Comparison of ENCODE assay signal across 24 mouse cellular contexts in the genomic region with DNA sequence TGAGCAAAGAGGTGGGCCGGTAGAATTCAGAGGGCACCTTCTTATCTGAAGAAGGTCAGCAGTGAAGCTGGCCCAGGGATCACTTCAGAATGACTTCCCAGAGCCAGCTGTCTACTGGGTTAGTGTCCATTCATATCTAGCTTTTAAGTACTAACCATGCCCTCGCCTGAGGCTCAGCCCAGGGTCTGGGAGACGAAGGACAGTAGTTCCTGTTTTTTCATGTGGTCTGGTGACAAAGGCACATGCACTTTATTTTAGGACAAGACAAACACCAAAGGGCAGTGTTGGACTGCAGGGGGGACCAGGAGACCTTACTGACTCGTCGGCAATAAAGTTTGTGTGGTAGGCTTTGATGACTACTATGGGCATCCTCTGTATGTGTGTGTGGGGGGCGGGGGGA.
DNase-seq lines count a peak whose midpoint lies in the region; ATAC-seq and TF ChIP-seq lines count a peak whose summit lies in the region.
"Had no signal": no experiment of that assay in that cellular context is flagged by ENCODE, and none has a peak within 500 bp of the region (broad histone marks: within the 10 kb centered on the region; RNA-seq: fewer than 3 reads in every experiment).

No protein-coding gene starts in this region.

- H3K9ac ChIP-seq in intestine, embryonic 14.5 days (ENCODE audit: low read length): no peak overlapping the region
- no peak overlapping the region for H3K9ac ChIP-seq in intestine, embryonic 16.5 days (ENCODE audit: low read depth, low read length)
- H3K9ac ChIP-seq in embryonic facial prominence, embryonic 13.5 days: no peak overlapping the region
- H3K9ac ChIP-seq in stomach, postnatal 0 days (ENCODE audit: low read length): no peak overlapping the region
- H3K9ac ChIP-seq: embryonic facial prominence, embryonic 12.5 days; forebrain, embryonic 12.5 days; heart, embryonic 13.5 days; hindbrain, embryonic 15.5 days; stomach, embryonic 15.5 days had no signal

- TF ChIP-seq EP300 in stomach, postnatal 0 days (optimal IDR thresholded peaks at IDR 0.05): no peak

- H3K4me1 ChIP-seq in intestine, embryonic 14.5 days (replicated peaks; ENCODE audit: control insufficient read depth, insufficient read depth, low read length): peaks cover 12% of the 10 kb centered on the region; the same call in 1 of the 2 replicates
- H3K4me1 ChIP-seq in intestine, embryonic 16.5 days (ENCODE audit: control insufficient read depth, insufficient read depth, low read length): no peaks in the 10 kb centered on the region
- peaks cover 43% of the 10 kb centered on the region for H3K4me1 ChIP-seq in embryonic facial prominence, embryonic 13.5 days
- H3K4me1 ChIP-seq in limb, embryonic 10.5 days: peaks cover 25% of the 10 kb centered on the region
- no peaks in the 10 kb centered on the region for H3K4me1 ChIP-seq in stomach, postnatal 0 days (replicated peaks; ENCODE audit: control insufficient read depth, insufficient read depth)
- H3K4me1 ChIP-seq: forebrain, embryonic 12.5 days had no signal

- TF ChIP-seq CTCF in stomach, postnatal 0 days (IDR thresholded peaks at IDR 0.05; ENCODE audit: low read depth): no peak

- H3K4me3 ChIP-seq in intestine, embryonic 14.5 days (ENCODE audit: low read depth, low read length): no peak overlapping the region
- H3K4me3 ChIP-seq in intestine, embryonic 16.5 days (ENCODE audit: low read length): no peak overlapping the region
- H3K4me3 ChIP-seq in embryonic facial prominence, embryonic 13.5 days: no peak overlapping the region
- no peak overlapping the region for H3K4me3 ChIP-seq in limb, embryonic 10.5 days
- no peak overlapping the region for H3K4me3 ChIP-seq in stomach, postnatal 0 days (ENCODE audit: low read depth, low read length)
- H3K4me3 ChIP-seq: embryonic facial prominence, embryonic 12.5 days; erythroblast, embryonic 14.5 days; forebrain, embryonic 12.5 days; heart, embryonic 13.5 days; hindbrain, embryonic 15.5 days; stomach, embryonic 15.5 days had no signal

- H3K27me3 ChIP-seq in intestine, embryonic 14.5 days (replicated peaks; ENCODE audit: control insufficient read depth, insufficient read depth, low read length): no peaks in the 10 kb centered on the region
- no peaks in the 10 kb centered on the region for H3K27me3 ChIP-seq in intestine, embryonic 16.5 days (replicated peaks; ENCODE audit: control insufficient read depth, insufficient read depth, low read length)
- H3K27me3 ChIP-seq in embryonic facial prominence, embryonic 13.5 days: no peaks in the 10 kb centered on the region
- H3K27me3 ChIP-seq in limb, embryonic 10.5 days (ENCODE audit: low read depth, poor library complexity, severe bottlenecking): no peaks in the 10 kb centered on the region
- no peaks in the 10 kb centered on the region for H3K27me3 ChIP-seq in stomach, postnatal 0 days (ENCODE audit: control insufficient read depth, insufficient read depth, low read length)
- H3K27me3 ChIP-seq: embryonic facial prominence, embryonic 12.5 days; heart, embryonic 13.5 days; hindbrain, embryonic 15.5 days; stomach, embryonic 15.5 days had no signal

- no peak for ATAC-seq in intestine, embryonic 14.5 days (replicated peaks; ENCODE audit: low FRiP score, low TSS enrichment, low read depth)
- ATAC-seq in intestine, embryonic 16.5 days: no peak
- no peak for ATAC-seq in embryonic facial prominence, embryonic 13.5 days (ENCODE audit: insufficient number of reproducible peaks, insufficient read depth, low FRiP score, low TSS enrichment, low read depth)
- ATAC-seq in stomach, postnatal 0 days (ENCODE audit: low FRiP score, low TSS enrichment): no peak
- ATAC-seq in inflammation-experienced regulatory T-cells, adult 6 months: no peak
- ATAC-seq: intestine, postnatal 0 days had no signal

- H3K4me2 ChIP-seq in intestine, embryonic 14.5 days (ENCODE audit: low read length): no peak overlapping the region
- no peak overlapping the region for H3K4me2 ChIP-seq in intestine, embryonic 16.5 days (ENCODE audit: low read depth, low read length)
- no peak overlapping the region for H3K4me2 ChIP-seq in embryonic facial prominence, embryonic 13.5 days
- no peak overlapping the region for H3K4me2 ChIP-seq in stomach, postnatal 0 days (replicated peaks; ENCODE audit: low read depth)
- H3K4me2 ChIP-seq: embryonic facial prominence, embryonic 12.5 days; forebrain, embryonic 12.5 days; heart, embryonic 13.5 days; hindbrain, embryonic 15.5 days; liver, embryonic 11.5 days; stomach, embryonic 15.5 days had no signal

- peak; percentile 48 for DNase-seq in intestine, embryonic 14.5 days (ENCODE audit: low spot score)
- no peak for DNase-seq in limb, embryonic 10.5 days (ENCODE audit: low spot score)
- DNase-seq in stomach, postnatal 0 days (ENCODE audit: low spot score): peak; percentile 9
- no peak for DNase-seq in kidney, adult 18-20 months
- DNase-seq: adrenal gland, postnatal 25 days; B cell, adult 2 months; cerebellum, postnatal 25 days; gastrocnemius, postnatal 10 days; heart, postnatal 10 days; kidney, postnatal 25 days; midbrain, embryonic 14.5 days; right cerebral cortex, postnatal 25 days; thymus, postnatal 25 days had no signal

- WGBS in intestine, embryonic 14.5 days: 79% methylated on average over 6 of the region's 6 CpGs
- WGBS in intestine, embryonic 16.5 days: 84% methylated on average over 6 of the region's 6 CpGs
- 87% methylated on average over 6 of the region's 6 CpGs for WGBS in embryonic facial prominence, embryonic 13.5 days
- 78% methylated on average over 6 of the region's 6 CpGs for WGBS in limb, embryonic 10.5 days
- WGBS in stomach, postnatal 0 days: 89% methylated on average over 6 of the region's 6 CpGs

- H3K36me3 ChIP-seq in intestine, embryonic 14.5 days (ENCODE audit: control insufficient read depth, insufficient read depth, low read length): no peaks in the 10 kb centered on the region
- H3K36me3 ChIP-seq in intestine, embryonic 16.5 days (ENCODE audit: control insufficient read depth, insufficient read depth, low read length): no peaks in the 10 kb centered on the region
- no peaks in the 10 kb centered on the region for H3K36me3 ChIP-seq in embryonic facial prominence, embryonic 13.5 days
- H3K36me3 ChIP-seq in limb, embryonic 10.5 days: no peaks in the 10 kb centered on the region
- H3K36me3 ChIP-seq in stomach, postnatal 0 days (ENCODE audit: control insufficient read depth, insufficient read depth, low read length): no peaks in the 10 kb centered on the region
- H3K36me3 ChIP-seq: embryonic facial prominence, embryonic 12.5 days; forebrain, embryonic 12.5 days; heart, embryonic 13.5 days; hindbrain, embryonic 15.5 days; stomach, embryonic 15.5 days had no signal

- no peaks in the 10 kb centered on the region for H3K9me3 ChIP-seq in intestine, embryonic 14.5 days (ENCODE audit: control insufficient read depth, low read length)
- H3K9me3 ChIP-seq in intestine, embryonic 16.5 days (ENCODE audit: control insufficient read depth, low read length): 0 out of 2 replicates have a peak, but pooled peaks cover 5% of the 10 kb centered on the region
- no peaks in the 10 kb centered on the region for H3K9me3 ChIP-seq in embryonic facial prominence, embryonic 13.5 days
- H3K9me3 ChIP-seq in limb, embryonic 10.5 days (replicated peaks): no peaks in the 10 kb centered on the region
- H3K9me3 ChIP-seq in stomach, postnatal 0 days (ENCODE audit: control insufficient read depth, low read length): no peaks in the 10 kb centered on the region
- H3K9me3 ChIP-seq: embryonic facial prominence, embryonic 12.5 days; forebrain, embryonic 12.5 days; hindbrain, embryonic 15.5 days; stomach, embryonic 15.5 days had no signal

- H3K27ac ChIP-seq in intestine, embryonic 14.5 days (ENCODE audit: low read depth): no peak overlapping the region
- H3K27ac ChIP-seq in intestine, embryonic 16.5 days (ENCODE audit: low read length): no peak overlapping the region
- H3K27ac ChIP-seq in embryonic facial prominence, embryonic 13.5 days: peak overlapping the region; percentile 87
- H3K27ac ChIP-seq in limb, embryonic 10.5 days: peak overlapping the region; percentile 80
- H3K27ac ChIP-seq in stomach, postnatal 0 days (replicated peaks): no peak overlapping the region
- H3K27ac ChIP-seq: forebrain, embryonic 12.5 days; heart, embryonic 13.5 days; hindbrain, embryonic 15.5 days; stomach, embryonic 15.5 days had no signal

Comparison
In these comparisons a context has a peak if more than half of its experiments do, and no peak if none do; other contexts are left out.
1. DNase-seq: peak in intestine, embryonic 14.5 days (single experiment) and stomach, postnatal 0 days (single experiment); none in limb, embryonic 10.5 days (single experiment) and kidney, adult 18-20 months (single experiment).
2. H3K27ac ChIP-seq: peak in embryonic facial prominence, embryonic 13.5 days (single experiment) and limb, embryonic 10.5 days (single experiment); none in intestine, embryonic 14.5 days (single experiment), intestine, embryonic 16.5 days (single experiment) and stomach, postnatal 0 days (single experiment).